Mouse (Mus musculus) thymus, adult 18-20 months (tissue): ENCODE measurements around the gene Nr3c2.

Source experiments
- DNase-seq, 2 experiments: peaks; one replicate each; pipeline ENCODE4 v3.0.0; 2022; ENCODE audit warnings: mixed read lengths in 2 of 2

Nr3c2 gene

DNA sequence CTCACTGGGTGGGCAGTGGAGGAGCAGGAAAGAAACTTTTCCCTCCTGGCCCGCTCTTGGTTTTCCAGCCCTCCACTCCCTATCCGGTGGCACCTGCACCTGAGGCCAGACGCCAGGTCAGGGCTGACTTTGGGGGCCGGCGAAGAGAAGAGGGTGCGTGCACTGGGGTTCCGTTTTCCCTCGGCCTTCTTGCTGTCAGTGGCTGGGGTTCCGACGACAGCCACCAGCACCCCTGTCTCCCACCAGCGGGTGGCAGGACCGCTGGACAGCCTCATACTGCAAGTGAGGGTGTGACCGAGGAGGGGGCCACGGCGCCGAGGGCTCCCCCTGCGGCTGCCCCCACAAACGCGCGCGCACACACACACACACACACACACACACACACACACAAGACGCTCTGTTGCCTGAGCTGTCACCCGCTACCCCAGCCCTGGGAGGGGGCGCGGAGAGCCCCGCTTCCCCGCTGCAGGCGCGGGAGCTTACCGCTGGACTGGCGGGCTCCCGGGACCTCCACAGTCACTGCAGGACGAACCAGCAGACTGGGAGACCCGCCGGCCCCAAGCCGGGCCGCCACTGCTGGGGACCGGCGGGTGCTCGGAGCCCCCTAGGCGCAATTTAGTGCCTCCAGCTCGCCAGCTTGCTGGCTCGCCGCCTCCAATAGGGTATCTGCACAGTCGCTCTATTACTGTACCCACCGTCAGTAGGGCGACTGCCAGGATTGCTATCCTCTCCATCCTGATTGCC lies at the start of gene Nr3c2:
Gene Nr3c2, plus strand, starts transcription at position 32 of the 744 bp plus-strand sequence.
- peak in 1 of 2 experiments; percentile 5 for DNase-seq

DNA sequence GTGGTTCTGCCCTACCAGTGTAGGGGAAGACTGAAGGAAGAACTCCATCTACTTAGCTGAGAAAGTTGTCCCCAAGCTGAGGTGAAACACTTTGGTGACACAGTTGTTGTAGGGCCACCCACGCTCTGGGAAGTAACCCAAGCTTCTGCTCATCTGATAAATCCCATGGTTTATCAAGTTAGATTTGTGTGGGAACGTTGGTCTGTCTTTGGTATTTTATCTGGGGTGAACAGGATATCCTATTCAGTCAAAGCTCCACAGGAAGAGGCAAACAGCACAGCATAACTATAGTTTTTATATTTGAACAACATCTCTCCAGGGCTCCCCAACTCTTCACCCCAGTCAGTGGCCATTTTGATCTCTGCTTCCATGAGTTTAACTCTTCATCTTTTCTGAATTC lies 40.7 kb upstream of the Nr3c2 start:
- no peak for DNase-seq

DNA sequence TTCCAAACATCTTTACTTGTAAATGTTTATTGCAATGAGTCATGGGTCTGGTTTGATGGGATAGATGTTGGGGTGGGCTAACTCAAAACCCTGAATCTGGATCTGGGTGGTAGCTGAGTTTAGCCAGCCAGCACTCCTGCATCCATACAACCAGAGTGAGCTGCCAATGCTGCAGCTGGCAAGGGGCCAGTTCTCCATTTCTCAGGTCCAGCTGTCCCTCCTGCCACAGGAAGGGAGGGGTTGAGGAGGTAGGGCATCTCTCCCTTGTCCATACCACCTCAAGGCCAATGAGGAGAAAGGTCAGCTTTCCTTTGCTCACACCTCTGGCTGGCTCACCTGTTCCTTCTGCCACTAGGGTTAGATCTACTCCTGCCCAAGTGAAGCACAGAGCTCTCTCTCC lies 39.5 kb upstream of the Nr3c2 start:
- DNase-seq = no peak

- no peak for DNase-seq
These were observed 36.2 kb upstream of the Nr3c2 start for GRCm38 (mm10) chr8:76863066-76863465.

DNA sequence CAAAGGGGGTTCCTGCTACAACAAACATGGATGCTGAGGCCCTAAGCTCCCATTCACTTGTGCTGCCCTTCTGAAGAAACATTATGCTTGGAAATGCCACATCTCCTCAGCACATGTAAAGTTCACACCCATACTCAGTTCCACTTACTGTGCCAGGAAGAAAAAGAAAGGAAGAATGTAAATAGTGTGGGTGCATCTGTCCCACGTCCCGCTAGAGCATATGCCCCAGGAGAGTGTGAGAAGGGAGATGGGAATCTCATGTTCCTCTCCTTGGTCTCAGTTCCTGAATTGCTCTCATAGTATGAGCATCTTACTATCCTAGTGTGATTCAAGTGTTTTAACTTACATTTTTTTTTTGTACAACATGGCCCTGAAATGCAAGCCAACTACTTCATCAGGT lies 22.4 kb upstream of the Nr3c2 start:
- DNase-seq = no peak

GRCm38 (mm10) chr8:76897050-76897449 lies 2.2 kb upstream of the Nr3c2 start:
- no peak for DNase-seq

- peak; percentile 6 to 14 for DNase-seq
These were observed 376 bp upstream of the Nr3c2 start for GRCm38 (mm10) chr8:76898721-76899410.

DNA sequence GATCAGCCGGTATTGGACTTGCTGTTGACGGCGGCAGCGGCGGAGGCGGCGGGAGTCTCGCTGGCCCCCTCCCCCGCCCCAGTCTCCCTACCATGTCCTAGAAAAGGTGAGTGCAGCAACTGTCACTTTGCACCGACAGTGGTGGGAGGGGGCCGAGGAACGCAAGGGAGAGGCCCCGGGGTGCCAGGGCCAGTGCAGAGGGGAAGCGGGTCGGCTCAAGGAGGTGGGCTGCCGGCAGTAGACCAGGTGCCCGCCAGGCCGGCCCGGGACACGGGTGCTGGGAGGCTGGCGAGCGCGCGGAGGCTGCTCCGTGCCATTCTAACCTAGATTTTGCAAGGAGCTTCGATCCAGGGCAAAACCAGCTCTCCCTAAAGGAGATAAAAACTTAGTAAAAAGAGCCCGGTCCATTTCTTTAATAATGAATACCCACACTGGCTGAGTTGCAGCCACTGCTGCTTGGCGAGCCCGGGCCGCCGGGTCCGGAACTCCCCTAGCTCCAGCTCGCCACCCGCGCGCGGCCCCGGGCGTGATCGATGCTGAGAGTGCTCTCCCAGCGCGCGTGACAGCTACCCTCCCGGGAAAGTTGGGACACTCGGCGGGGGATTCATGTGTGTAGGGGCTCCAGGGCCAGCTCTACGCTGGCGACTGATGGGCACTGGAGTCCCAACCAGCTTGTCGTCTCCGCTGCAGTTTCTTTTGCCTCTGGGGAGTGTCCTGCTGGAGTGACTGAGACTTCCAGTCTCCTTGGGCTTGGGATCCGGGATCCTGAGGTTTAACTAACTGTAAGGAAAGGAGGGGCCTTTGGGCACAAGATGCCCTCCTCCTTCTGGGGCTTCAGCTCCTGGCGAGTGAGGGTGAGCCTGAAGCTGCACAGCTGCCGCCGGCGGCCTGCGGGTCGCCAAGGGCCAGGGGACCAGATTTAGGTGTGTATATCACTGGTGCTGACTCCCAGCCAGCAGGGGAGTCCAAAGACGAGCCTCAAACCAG lies 1.2 kb downstream of the Nr3c2 start:
- DNase-seq = no peak

GRCm38 (mm10) chr8:76901430-76902204 lies 2.4 kb downstream of the Nr3c2 start:
- DNase-seq = peak; percentile 71 to 72

GRCm38 (mm10) chr8:76902205-76903078 lies 3.2 kb downstream of the Nr3c2 start:
- no peak for DNase-seq

GRCm38 (mm10) chr8:76911206-76911605 lies 12.0 kb downstream of the Nr3c2 start:
- no peak for DNase-seq

DNA sequence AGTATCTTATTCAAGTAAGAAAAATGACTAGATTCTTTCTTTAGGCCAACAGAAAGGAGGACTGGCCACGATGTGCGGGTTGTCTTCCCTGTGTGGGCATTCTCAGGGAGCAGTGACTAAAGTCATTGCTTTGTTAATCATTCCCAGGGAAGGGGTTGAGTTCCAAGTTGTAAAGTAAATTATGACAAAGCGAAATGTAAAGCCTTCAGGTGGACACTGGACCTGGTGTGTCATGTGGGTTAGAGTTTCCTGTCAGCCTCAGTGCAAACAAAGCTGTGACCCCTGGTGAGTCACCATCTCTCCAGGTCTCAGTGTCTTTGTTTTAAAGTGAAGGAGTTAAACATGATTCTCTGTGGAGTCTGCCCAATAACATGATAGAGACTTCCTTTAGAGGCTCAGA lies 13.4 kb downstream of the Nr3c2 start:
- no peak for DNase-seq

GRCm38 (mm10) chr8:76913207-76913606 lies 14.0 kb downstream of the Nr3c2 start:
- DNase-seq = no peak

GRCm38 (mm10) chr8:76915260-76915659 lies 16.0 kb downstream of the Nr3c2 start:
- DNase-seq = no peak

DNA sequence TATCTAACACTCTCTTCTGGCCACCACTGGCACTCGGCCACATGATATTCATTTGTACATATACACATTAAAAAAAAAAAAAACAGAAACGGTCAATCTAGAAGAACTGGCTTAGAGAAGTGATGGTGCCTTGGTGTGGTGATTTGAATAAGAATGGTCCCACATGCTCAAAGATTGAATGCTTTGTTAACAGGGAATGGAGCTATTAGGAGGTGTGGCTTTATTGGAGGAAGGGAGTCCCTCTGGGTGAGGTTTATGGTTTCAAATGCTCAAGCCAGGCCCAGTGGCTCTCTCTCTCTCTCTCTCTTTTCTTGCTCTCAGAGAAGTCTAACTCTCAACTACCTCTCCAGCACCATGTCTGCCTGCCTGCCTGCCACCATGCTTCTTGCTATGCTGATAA lies 20.3 kb downstream of the Nr3c2 start:
- DNase-seq = no peak

DNA sequence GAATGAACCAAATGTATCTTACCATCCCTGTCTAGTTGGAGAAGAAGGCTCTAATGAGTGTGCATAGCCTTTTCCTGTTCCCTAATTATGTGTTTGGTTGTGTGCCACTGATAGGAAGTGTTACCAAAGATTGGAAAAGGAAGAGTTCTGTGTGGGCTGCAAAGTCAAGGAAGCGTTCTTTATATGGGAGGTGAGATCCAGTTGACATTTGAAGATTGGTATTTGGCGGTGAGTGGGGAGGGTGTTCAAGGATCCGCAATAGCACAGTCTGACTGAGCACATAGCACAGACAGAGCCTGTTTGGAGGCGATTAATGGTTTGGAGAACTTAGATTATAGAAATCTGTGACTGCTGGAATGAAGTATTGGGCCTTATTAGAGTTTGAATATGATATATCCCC lies 24.9 kb downstream of the Nr3c2 start:
- DNase-seq = no peak

- no peak for DNase-seq
These were observed 29.1 kb downstream of the Nr3c2 start for GRCm38 (mm10) chr8:76928326-76928725.

DNA sequence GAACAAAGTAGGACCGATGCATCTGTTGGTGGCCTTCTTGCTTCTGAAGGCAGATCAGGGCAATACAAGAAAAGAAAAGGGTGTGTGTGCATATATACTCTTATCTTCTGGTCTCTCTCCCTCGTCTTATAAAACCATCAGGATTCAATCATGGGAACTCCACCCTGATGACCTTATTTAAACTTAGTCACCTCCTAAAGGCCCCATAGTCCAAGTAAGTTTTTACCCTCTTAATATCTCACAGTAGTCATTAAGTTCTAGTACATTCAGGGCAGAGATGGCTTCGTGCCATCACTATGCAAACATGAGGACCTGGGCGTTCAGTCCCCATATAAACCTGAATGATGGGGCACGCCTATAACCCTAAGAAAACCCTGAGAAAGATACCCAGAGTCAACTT lies 29.6 kb downstream of the Nr3c2 start:
- DNase-seq = no peak

DNA sequence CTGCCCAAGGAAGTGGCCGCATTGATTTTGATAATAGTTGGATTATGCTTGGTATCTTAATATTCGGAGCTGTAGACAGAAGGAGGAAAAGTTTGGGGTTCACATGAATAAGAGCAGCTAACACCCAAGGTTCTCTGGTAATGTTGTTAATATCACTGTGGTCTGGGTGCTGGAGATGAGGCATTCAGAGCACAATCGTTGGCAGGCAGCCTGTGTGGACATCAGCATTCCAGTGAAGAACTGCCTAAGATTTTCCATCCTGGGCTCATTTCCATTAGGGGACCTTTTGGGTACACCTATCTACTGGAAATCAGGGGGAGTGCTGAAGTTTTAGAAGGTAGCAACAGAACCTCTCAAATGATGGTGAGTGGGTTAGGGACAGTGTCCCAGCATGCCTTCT lies 65.8 kb downstream of the Nr3c2 start:
- no peak for DNase-seq

DNA sequence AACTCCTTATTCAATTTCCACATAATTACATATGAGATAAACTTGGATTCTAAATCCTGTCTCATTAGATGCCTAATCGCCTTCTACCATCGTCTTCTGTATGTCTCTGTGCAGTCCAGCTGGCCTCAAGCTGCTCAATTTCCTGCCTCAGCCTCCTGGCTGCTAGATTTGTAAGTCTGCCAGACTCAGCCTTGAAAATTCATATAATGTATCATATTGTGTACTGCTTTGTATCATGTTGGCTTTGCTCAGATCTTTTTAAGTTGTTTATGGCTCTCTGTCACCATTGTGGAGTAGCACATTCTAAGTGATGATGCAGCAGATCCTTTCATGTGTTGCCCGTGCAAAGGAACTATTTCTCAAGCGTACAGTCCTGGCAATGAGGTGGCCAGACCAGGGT lies 71.9 kb downstream of the Nr3c2 start:
- no peak for DNase-seq

GRCm38 (mm10) chr8:76971761-76972404 lies 72.6 kb downstream of the Nr3c2 start:
- DNase-seq = no peak
